Mouse (Mus musculus): ENCODE measurements around the gene Gm38431. TPM values are rescaled to one million over a fixed set of nuclear protein-coding genes. Genes with fewer than 3 reads are reported as not detected.

Gene Gm38431
- total and polyA plus RNA-seq, 3 experiments, result 2.8 to 382 (median 95.6) TPM

DNA sequence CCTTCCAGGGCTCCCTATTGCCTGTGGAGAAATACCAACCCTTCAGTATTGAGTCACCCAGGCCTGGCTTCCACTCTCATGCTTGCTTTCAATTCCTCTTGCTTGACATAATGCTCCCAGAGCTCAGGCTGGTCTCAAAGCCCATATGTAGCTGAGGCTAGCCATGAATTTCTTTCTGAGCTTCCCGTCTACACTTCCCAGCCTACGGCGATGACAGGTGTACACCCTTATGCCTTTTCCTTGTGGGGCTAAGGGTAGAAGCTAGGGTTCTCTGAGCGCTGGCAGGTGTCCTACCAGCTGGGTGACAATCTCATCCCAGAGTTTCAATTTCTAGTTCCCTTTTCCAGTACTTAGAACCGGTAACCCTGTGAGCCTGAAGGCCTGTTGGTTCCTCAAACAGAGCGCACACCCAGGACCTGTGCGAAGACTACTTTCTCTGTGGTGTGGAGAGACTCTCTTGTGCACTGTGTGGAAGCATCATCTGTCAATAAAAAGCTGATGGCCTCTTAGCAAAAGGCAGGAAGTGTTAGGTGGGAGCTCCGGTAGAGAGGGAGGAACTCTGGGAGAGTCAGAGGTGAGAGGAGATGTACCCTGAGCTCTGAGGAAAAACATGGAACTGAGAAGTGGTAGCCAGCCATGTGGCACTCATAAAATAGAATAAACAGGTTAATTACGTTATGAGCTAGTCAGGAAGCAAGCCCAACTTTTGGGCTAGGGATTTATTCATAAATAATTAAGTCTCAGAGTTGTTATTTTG is 33.9 kb upstream of the Gm38431 start:
- Histone ChIP-seq H3K27me3 (ENCODE audit: insufficient read depth, low read length) (no peaks in the 10 kb centered on the region), H3K36me3 (replicated peaks) (peaks cover 87% of the 10 kb centered on the region), H3K4me1 (ENCODE audit: insufficient read depth, low read depth, low read length) (peaks cover 25% of the 10 kb centered on the region), H3K9me3 (replicated peaks) (no peaks in the 10 kb centered on the region), H3K4me3 (ENCODE audit: low read depth, low read length) (no peak overlapping the region)
- ATAC-seq (ENCODE audit: extremely low read depth, insufficient number of reproducible peaks, low FRiP score, poor library complexity, severe bottlenecking), result no peak
- no peak for DNase-seq (ENCODE audit: low spot score)
- TF ChIP-seq CTCF (IDR thresholded peaks at IDR 0.05; ENCODE audit: low read depth, low read length), result no peak
- no peak for TF ChIP-seq TAL1 (conservative IDR thresholded peaks at IDR 0.05; ENCODE audit: low read depth, low read length)
- TF ChIP-seq GATA2 (IDR thresholded peaks at IDR 0.05; ENCODE audit: borderline replicate concordance, low read depth, low read length), result no peak
- TF ChIP-seq GATA1 (IDR thresholded peaks at IDR 0.05; ENCODE audit: borderline replicate concordance, low read length), result no peak
- no peak for TF ChIP-seq POLR2AphosphoS5 (IDR thresholded peaks at IDR 0.05; ENCODE audit: insufficient replicate concordance, low read depth, low read length)

- Histone ChIP-seq H3K36me3 (replicated peaks) (peaks cover 93% of the 10 kb centered on the region), H3K27me3 (ENCODE audit: insufficient read depth, low read length) (no peaks in the 10 kb centered on the region), H3K4me3 (ENCODE audit: low read depth, low read length) (no peak overlapping the region), H3K9me3 (replicated peaks) (no peaks in the 10 kb centered on the region), H3K4me1 (ENCODE audit: insufficient read depth, low read depth, low read length) (peaks cover 17% of the 10 kb centered on the region)
- DNase-seq (ENCODE audit: low spot score) (no peak), ATAC-seq (ENCODE audit: extremely low read depth, insufficient number of reproducible peaks, low FRiP score, poor library complexity, severe bottlenecking) (no peak)
- no peak for TF ChIP-seq GATA1 (IDR thresholded peaks at IDR 0.05; ENCODE audit: borderline replicate concordance, low read length)
- no peak for TF ChIP-seq TAL1 (conservative IDR thresholded peaks at IDR 0.05; ENCODE audit: low read depth, low read length)
- TF ChIP-seq GATA2 (IDR thresholded peaks at IDR 0.05; ENCODE audit: borderline replicate concordance, low read depth, low read length), result no peak
- no peak for TF ChIP-seq CTCF (IDR thresholded peaks at IDR 0.05; ENCODE audit: low read depth, low read length)
- TF ChIP-seq POLR2AphosphoS5 (IDR thresholded peaks at IDR 0.05; ENCODE audit: insufficient replicate concordance, low read depth, low read length), result no peak
Observed at GRCm38 (mm10) chr9:21124837-21125236, 33.0 kb upstream of the Gm38431 start.

DNA sequence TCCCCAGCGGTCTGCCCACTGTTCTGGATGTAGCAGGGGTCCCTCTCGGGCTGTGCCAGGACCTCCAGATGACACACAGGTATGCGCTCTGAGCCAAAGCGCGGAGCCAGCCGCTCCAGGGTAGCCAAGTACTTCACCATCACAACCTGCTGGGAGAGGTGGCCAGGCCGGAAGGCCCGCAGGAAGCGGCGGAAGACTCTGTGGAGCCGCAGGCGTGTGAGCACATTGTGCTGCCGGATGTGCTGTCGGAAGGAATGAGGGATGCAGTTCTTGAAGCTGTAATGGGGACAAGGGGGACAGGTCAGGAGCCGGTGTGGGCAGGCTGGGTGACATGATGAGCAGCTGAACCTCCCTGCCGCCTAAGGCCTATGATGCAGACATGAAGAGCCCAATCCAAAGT is 29.7 kb upstream of the Gm38431 start:
- Histone ChIP-seq H3K4me3 (ENCODE audit: low read depth, low read length) (no peak overlapping the region), H3K36me3 (replicated peaks) (peaks cover 84% of the 10 kb centered on the region), H3K9me3 (replicated peaks) (no peaks in the 10 kb centered on the region), H3K27me3 (ENCODE audit: insufficient read depth, low read length) (no peaks in the 10 kb centered on the region), H3K4me1 (ENCODE audit: insufficient read depth, low read depth, low read length) (peaks cover 4% of the 10 kb centered on the region; the same call in 1 of the 2 replicates)
- ATAC-seq (ENCODE audit: extremely low read depth, insufficient number of reproducible peaks, low FRiP score, poor library complexity, severe bottlenecking), result no peak
- TF ChIP-seq POLR2AphosphoS5 (IDR thresholded peaks at IDR 0.05; ENCODE audit: insufficient replicate concordance, low read depth, low read length) (no peak), GATA1 (IDR thresholded peaks at IDR 0.05; ENCODE audit: borderline replicate concordance, low read length) (no peak), TAL1 (conservative IDR thresholded peaks at IDR 0.05; ENCODE audit: low read depth, low read length) (no peak), CTCF (IDR thresholded peaks at IDR 0.05; ENCODE audit: low read depth, low read length) (no peak), GATA2 (IDR thresholded peaks at IDR 0.05; ENCODE audit: borderline replicate concordance, low read depth, low read length) (no peak)
- DNase-seq (ENCODE audit: low spot score), result no peak

GRCm38 (mm10) chr9:21117073-21117472 is 25.3 kb upstream of the Gm38431 start:
- no peak overlapping the region for H3K4me3 ChIP-seq (ENCODE audit: low read depth, low read length)
- no peak for TF ChIP-seq GATA1 (IDR thresholded peaks at IDR 0.05; ENCODE audit: borderline replicate concordance, low read length)
- TF ChIP-seq TAL1 (conservative IDR thresholded peaks at IDR 0.05; ENCODE audit: low read depth, low read length), result no peak
- no peak for TF ChIP-seq CTCF (IDR thresholded peaks at IDR 0.05; ENCODE audit: low read depth, low read length)
- TF ChIP-seq GATA2 (IDR thresholded peaks at IDR 0.05; ENCODE audit: borderline replicate concordance, low read depth, low read length), result no peak
- TF ChIP-seq POLR2AphosphoS5 (IDR thresholded peaks at IDR 0.05; ENCODE audit: insufficient replicate concordance, low read depth, low read length), result no peak
- no peaks in the 10 kb centered on the region for H3K9me3 ChIP-seq (replicated peaks)
- ATAC-seq (ENCODE audit: extremely low read depth, insufficient number of reproducible peaks, low FRiP score, poor library complexity, severe bottlenecking) (no peak), DNase-seq (ENCODE audit: low spot score) (no peak)
- peaks cover 76% of the 10 kb centered on the region for H3K36me3 ChIP-seq (replicated peaks)
- H3K4me1 ChIP-seq (ENCODE audit: insufficient read depth, low read depth, low read length), result peaks cover 3% of the 10 kb centered on the region; the same call in 1 of the 2 replicates
- H3K27me3 ChIP-seq (ENCODE audit: insufficient read depth, low read length), result no peaks in the 10 kb centered on the region

- Histone ChIP-seq H3K9me3 (replicated peaks) (no peaks in the 10 kb centered on the region), H3K36me3 (replicated peaks) (peaks cover 76% of the 10 kb centered on the region), H3K4me1 (ENCODE audit: insufficient read depth, low read depth, low read length) (peaks cover 3% of the 10 kb centered on the region; the same call in 1 of the 2 replicates), H3K4me3 (ENCODE audit: low read depth, low read length) (no peak overlapping the region), H3K27me3 (ENCODE audit: insufficient read depth, low read length) (no peaks in the 10 kb centered on the region)
- no peak for ATAC-seq (ENCODE audit: extremely low read depth, insufficient number of reproducible peaks, low FRiP score, poor library complexity, severe bottlenecking)
- no peak for DNase-seq (ENCODE audit: low spot score)
- no peak for TF ChIP-seq CTCF (IDR thresholded peaks at IDR 0.05; ENCODE audit: low read depth, low read length)
- no peak for TF ChIP-seq GATA1 (IDR thresholded peaks at IDR 0.05; ENCODE audit: borderline replicate concordance, low read length)
- TF ChIP-seq GATA2 (IDR thresholded peaks at IDR 0.05; ENCODE audit: borderline replicate concordance, low read depth, low read length), result no peak
- TF ChIP-seq TAL1 (conservative IDR thresholded peaks at IDR 0.05; ENCODE audit: low read depth, low read length), result no peak
- no peak for TF ChIP-seq POLR2AphosphoS5 (IDR thresholded peaks at IDR 0.05; ENCODE audit: insufficient replicate concordance, low read depth, low read length)
Observed at GRCm38 (mm10) chr9:21115105-21115504, 23.3 kb upstream of the Gm38431 start.

- ATAC-seq (ENCODE audit: extremely low read depth, insufficient number of reproducible peaks, low FRiP score, poor library complexity, severe bottlenecking) (no peak), DNase-seq (ENCODE audit: low spot score) (no peak)
- H3K27me3 ChIP-seq (ENCODE audit: insufficient read depth, low read length), result no peaks in the 10 kb centered on the region
- peaks cover 3% of the 10 kb centered on the region; the same call in 1 of the 2 replicates for H3K4me1 ChIP-seq (ENCODE audit: insufficient read depth, low read depth, low read length)
- H3K9me3 ChIP-seq (replicated peaks), result no peaks in the 10 kb centered on the region
- no peak overlapping the region for H3K4me3 ChIP-seq (ENCODE audit: low read depth, low read length)
- H3K36me3 ChIP-seq (replicated peaks), result peaks cover 79% of the 10 kb centered on the region
- TF ChIP-seq TAL1 (conservative IDR thresholded peaks at IDR 0.05; ENCODE audit: low read depth, low read length) (no peak), GATA2 (IDR thresholded peaks at IDR 0.05; ENCODE audit: borderline replicate concordance, low read depth, low read length) (no peak), CTCF (IDR thresholded peaks at IDR 0.05; ENCODE audit: low read depth, low read length) (no peak)
Observed at GRCm38 (mm10) chr9:21114190-21114589, 22.4 kb upstream of the Gm38431 start.
